In the genomic region with DNA sequence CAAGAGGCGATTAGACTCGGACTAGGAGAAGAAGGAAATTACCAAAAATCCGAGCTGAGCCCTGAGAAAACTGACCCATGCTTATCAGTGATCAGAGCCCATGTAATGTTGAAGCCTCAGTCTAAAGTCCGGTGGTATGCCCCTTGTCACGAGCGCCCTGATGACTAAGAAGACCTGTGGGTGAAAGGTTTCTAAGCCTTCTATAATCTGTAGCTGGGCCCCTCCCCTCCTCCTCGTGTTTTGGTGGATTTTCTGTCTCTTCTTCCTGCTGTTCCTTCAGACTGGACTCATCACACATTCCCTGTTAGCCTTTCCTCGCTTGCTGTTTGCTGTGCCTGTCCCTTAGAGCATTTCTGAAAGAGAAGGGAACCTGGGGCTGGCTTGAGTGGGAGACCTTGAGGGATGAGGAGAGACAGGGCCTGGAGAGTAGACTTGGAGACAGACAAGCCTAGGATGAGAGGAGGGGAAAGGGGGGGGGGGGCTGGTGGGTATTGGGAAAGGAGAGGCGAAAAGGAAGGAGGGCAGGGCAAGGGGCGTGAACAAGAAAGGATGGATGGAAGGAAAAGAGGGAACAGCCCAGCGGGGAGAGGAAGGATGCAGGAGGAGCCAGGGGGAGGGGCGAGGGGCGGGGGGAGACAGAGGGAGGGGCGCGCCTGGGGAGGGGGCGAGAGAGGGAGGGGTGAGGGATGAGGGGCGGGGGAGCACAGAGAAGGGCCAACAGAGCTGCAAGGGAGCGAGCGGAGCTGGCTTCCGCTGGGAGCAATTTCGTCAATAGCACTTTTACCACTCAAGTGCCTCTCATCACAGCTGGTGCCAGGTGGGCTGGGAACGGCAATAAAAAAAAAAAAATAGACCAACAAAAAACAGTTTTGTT, we compare ENCODE assay signal across 12 mouse cellular contexts.
A peak's percentile ranks its signal among the peaks of the same experiment; 100 is the strongest.
DNase-seq lines count a peak whose midpoint lies in the region; ATAC-seq and TF ChIP-seq lines count a peak whose summit lies in the region.
"Had no signal": no experiment of that assay in that cellular context is flagged by ENCODE, and none has a peak within 500 bp of the region (broad histone marks: within the 10 kb centered on the region; RNA-seq: fewer than 3 reads in every experiment).

No protein-coding gene starts in this region.

- H3K36me3 ChIP-seq in lung, embryonic 16.5 days (ENCODE audit: control insufficient read depth, insufficient read depth, low read length) = no peaks in the 10 kb centered on the region
- H3K36me3 ChIP-seq in forebrain, embryonic 16.5 days (ENCODE audit: control insufficient read depth, insufficient read depth) = no peaks in the 10 kb centered on the region
- no peaks in the 10 kb centered on the region for H3K36me3 ChIP-seq in limb, embryonic 14.5 days (ENCODE audit: control insufficient read depth, insufficient read depth, low read length)
- H3K36me3 ChIP-seq: G1E had no signal

- no peak for DNase-seq in lung, postnatal 36 days
- peak; percentile 20 for DNase-seq in limb, embryonic 14.5 days (ENCODE audit: low spot score)
- DNase-seq in retina, postnatal 1 day = peak; percentile 39
- DNase-seq in adrenal gland, postnatal 14 days = no peak
- DNase-seq in thymus, postnatal 10 days (ENCODE audit: low spot score in 2 of 2) = no peak
- no peak for DNase-seq in adipocyte (ENCODE audit: low spot score)
- DNase-seq: heart, postnatal 4 days; lung, adult 2 months; thymus, adult 18-20 months had no signal

- H3K9ac ChIP-seq in lung, embryonic 16.5 days (ENCODE audit: low read length) = no peak overlapping the region
- no peak overlapping the region for H3K9ac ChIP-seq in forebrain, embryonic 16.5 days (replicated peaks; ENCODE audit: low read depth, low read length)
- H3K9ac ChIP-seq in limb, embryonic 14.5 days (ENCODE audit: low read depth, low read length, severe bottlenecking) = no peak overlapping the region

- H3K27me3 ChIP-seq in lung, embryonic 16.5 days (ENCODE audit: control insufficient read depth, insufficient read depth, low read depth, low read length) = no peaks in the 10 kb centered on the region
- no peaks in the 10 kb centered on the region for H3K27me3 ChIP-seq in forebrain, embryonic 16.5 days (replicated peaks; ENCODE audit: control insufficient read depth, insufficient read depth, low read length)
- no peaks in the 10 kb centered on the region for H3K27me3 ChIP-seq in limb, embryonic 14.5 days (ENCODE audit: control insufficient read depth, insufficient read depth, low read length)

- ATAC-seq in lung, embryonic 16.5 days (ENCODE audit: low read depth) = no peak
- peak; percentile 33; the same call in 1 of the 2 replicates for ATAC-seq in forebrain, embryonic 16.5 days
- no peak for ATAC-seq in limb, embryonic 14.5 days (ENCODE audit: low FRiP score, low read depth)

- TF ChIP-seq POLR2A in limb, embryonic 14.5 days (IDR thresholded peaks at IDR 0.05; ENCODE audit: borderline replicate concordance, extremely low read depth, insufficient read depth, insufficient read length) = no peak

- peaks cover 4% of the 10 kb centered on the region for H3K4me1 ChIP-seq in lung, embryonic 16.5 days (replicated peaks; ENCODE audit: control insufficient read depth, insufficient read depth, low read length)
- H3K4me1 ChIP-seq in forebrain, embryonic 16.5 days (replicated peaks; ENCODE audit: control insufficient read depth, insufficient read depth, low read length) = peaks cover 12% of the 10 kb centered on the region
- peaks cover 16% of the 10 kb centered on the region; the same call in 1 of the 2 replicates for H3K4me1 ChIP-seq in limb, embryonic 14.5 days (ENCODE audit: control insufficient read depth, insufficient read depth, low read length)

- 12% methylated on average over 17 of the region's 22 CpGs for WGBS in lung, embryonic 16.5 days
- WGBS in forebrain, embryonic 16.5 days = 21% methylated on average over 16 of the region's 22 CpGs
- WGBS in limb, embryonic 14.5 days = 14% methylated on average over 21 of the region's 22 CpGs

- H3K27ac ChIP-seq in lung, embryonic 16.5 days (ENCODE audit: low read length) = no peak overlapping the region
- no peak overlapping the region for H3K27ac ChIP-seq in forebrain, embryonic 16.5 days (ENCODE audit: low read length)
- H3K27ac ChIP-seq in limb, embryonic 14.5 days (replicated peaks; ENCODE audit: low read depth, low read length) = no peak overlapping the region

- H3K4me2 ChIP-seq in lung, embryonic 16.5 days (ENCODE audit: low read depth, low read length) = peak overlapping the region; percentile 19; the same call in 1 of the 2 replicates
- peak overlapping the region; percentile 26 for H3K4me2 ChIP-seq in forebrain, embryonic 16.5 days (ENCODE audit: low read length)
- peak overlapping the region; percentile 21; the same call in 1 of the 2 replicates for H3K4me2 ChIP-seq in limb, embryonic 14.5 days (replicated peaks; ENCODE audit: low read depth, low read length, severe bottlenecking)

- H3K4me3 ChIP-seq in lung, embryonic 16.5 days (ENCODE audit: low read length) = no peak overlapping the region
- H3K4me3 ChIP-seq in forebrain, embryonic 16.5 days (replicated peaks; ENCODE audit: low read length) = no peak overlapping the region
- no peak overlapping the region for H3K4me3 ChIP-seq in limb, embryonic 14.5 days (replicated peaks; ENCODE audit: low read length)

- H3K9me3 ChIP-seq in lung, embryonic 16.5 days (ENCODE audit: control insufficient read depth, low read length) = peaks cover 4% of the 10 kb centered on the region; the same call in 1 of the 2 replicates
- no peaks in the 10 kb centered on the region for H3K9me3 ChIP-seq in forebrain, embryonic 16.5 days (ENCODE audit: control insufficient read depth, low read length)
- no peaks in the 10 kb centered on the region; the same call in 1 of the 2 replicates for H3K9me3 ChIP-seq in limb, embryonic 14.5 days (ENCODE audit: control insufficient read depth, low read length)

Comparison
In these comparisons a context has a peak if more than half of its experiments do, and no peak if none do; other contexts are left out.
1. DNase-seq: peak in limb, embryonic 14.5 days (single experiment) and retina, postnatal 1 day (single experiment); none in lung, postnatal 36 days (single experiment), adrenal gland, postnatal 14 days (single experiment), thymus, postnatal 10 days (0 of 2) and adipocyte (single experiment).
2. Peak in every context shown above with its lines, with median percentiles within 50 percentile points of each other: H3K4me2 ChIP-seq.